20 mouse cellular contexts compared by ENCODE assay signal in the genomic region with DNA sequence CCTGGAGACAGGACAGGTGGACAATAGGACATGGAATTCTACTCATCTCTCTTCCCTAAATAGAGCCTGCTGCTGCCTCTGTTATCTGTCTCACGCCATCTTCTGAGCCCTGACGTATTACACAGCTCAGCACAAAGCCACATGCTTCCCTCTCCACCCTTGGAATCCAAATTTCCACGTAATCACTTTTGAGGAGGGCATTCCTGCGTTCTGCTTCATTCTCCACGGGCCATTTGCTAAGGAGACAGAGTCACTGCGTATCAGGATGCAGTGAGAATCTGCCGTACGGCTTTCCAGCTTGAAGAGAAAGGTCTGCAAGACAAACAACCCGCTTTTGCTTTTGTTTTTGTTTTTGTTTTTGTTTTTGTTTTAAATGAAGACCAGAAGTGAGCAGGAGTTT. TPM values are rescaled to one million over a fixed set of nuclear protein-coding genes. Genes with fewer than 3 reads are reported as not detected.
DNase-seq lines count a peak whose midpoint lies in the region; ATAC-seq and TF ChIP-seq lines count a peak whose summit lies in the region.
"Had no signal": no experiment of that assay in that cellular context is flagged by ENCODE, and none has a peak within 500 bp of the region (broad histone marks: within the 10 kb centered on the region; RNA-seq: fewer than 3 reads in every experiment).

No protein-coding gene starts in this region.

- H3K36me3 ChIP-seq in hindbrain, embryonic 13.5 days: no peaks in the 10 kb centered on the region
- no peaks in the 10 kb centered on the region for H3K36me3 ChIP-seq in hindbrain, embryonic 10.5 days
- H3K36me3 ChIP-seq in kidney, embryonic 14.5 days (ENCODE audit: control insufficient read depth, insufficient read depth, low read length): no peaks in the 10 kb centered on the region
- H3K36me3 ChIP-seq: heart, embryonic 12.5 days; limb, embryonic 15.5 days; midbrain, embryonic 15.5 days; stomach, embryonic 15.5 days had no signal

- no peak overlapping the region for H3K4me3 ChIP-seq in hindbrain, embryonic 13.5 days
- H3K4me3 ChIP-seq in hindbrain, embryonic 10.5 days: no peak overlapping the region
- H3K4me3 ChIP-seq in kidney, embryonic 14.5 days (ENCODE audit: low read length): no peak overlapping the region
- H3K4me3 ChIP-seq: heart, embryonic 12.5 days; limb, embryonic 15.5 days; midbrain, embryonic 15.5 days; stomach, embryonic 15.5 days had no signal

- no peak for ATAC-seq in hindbrain, embryonic 13.5 days (ENCODE audit: low FRiP score)
- no peak for ATAC-seq in kidney, embryonic 14.5 days (ENCODE audit: low FRiP score, low TSS enrichment)
- ATAC-seq: intestine, postnatal 0 days; liver, postnatal 0 days; midbrain, embryonic 15.5 days had no signal

- no peaks in the 10 kb centered on the region; the same call in 1 of the 2 replicates for H3K27me3 ChIP-seq in hindbrain, embryonic 13.5 days
- no peaks in the 10 kb centered on the region; the same call in 1 of the 2 replicates for H3K27me3 ChIP-seq in hindbrain, embryonic 10.5 days (ENCODE audit: insufficient read depth, poor library complexity, severe bottlenecking)
- no peaks in the 10 kb centered on the region for H3K27me3 ChIP-seq in kidney, embryonic 14.5 days (ENCODE audit: control insufficient read depth, insufficient read depth, low read length)
- H3K27me3 ChIP-seq: heart, embryonic 12.5 days; limb, embryonic 15.5 days; midbrain, embryonic 15.5 days; stomach, embryonic 15.5 days had no signal

- no peak for TF ChIP-seq POLR2A in brain, embryonic 14.5 days (IDR thresholded peaks at IDR 0.05; ENCODE audit: borderline replicate concordance, extremely low read depth, insufficient read depth, insufficient read length, poor library complexity, severe bottlenecking)

- no peak overlapping the region for H3K9ac ChIP-seq in hindbrain, embryonic 13.5 days
- no peak overlapping the region for H3K9ac ChIP-seq in kidney, embryonic 14.5 days (ENCODE audit: low read depth, low read length)
- H3K9ac ChIP-seq: heart, embryonic 12.5 days; limb, embryonic 15.5 days; liver, postnatal 0 days; midbrain, embryonic 15.5 days; stomach, embryonic 15.5 days had no signal

- H3K4me2 ChIP-seq in hindbrain, embryonic 13.5 days: no peak overlapping the region
- 0 out of 2 replicates have a peak overlapping the region, but pooled peaks have one; percentile 0 for H3K4me2 ChIP-seq in kidney, embryonic 14.5 days (replicated peaks; ENCODE audit: low read depth, low read length)
- H3K4me2 ChIP-seq: heart, embryonic 12.5 days; limb, embryonic 15.5 days; midbrain, embryonic 15.5 days; stomach, embryonic 15.5 days had no signal

- H3K4me1 ChIP-seq in hindbrain, embryonic 13.5 days (replicated peaks): peaks cover 11% of the 10 kb centered on the region
- H3K4me1 ChIP-seq in hindbrain, embryonic 10.5 days (replicated peaks): peaks cover 7% of the 10 kb centered on the region
- peaks cover 10% of the 10 kb centered on the region; the same call in 1 of the 2 replicates for H3K4me1 ChIP-seq in kidney, embryonic 14.5 days (ENCODE audit: control insufficient read depth, insufficient read depth, low read length)

- TF ChIP-seq CTCF in brain, embryonic 14.5 days (IDR thresholded peaks at IDR 0.05; ENCODE audit: borderline replicate concordance, extremely low read depth, insufficient read depth, insufficient read length): no peak

- 44% methylated on average over 9 of the region's 9 CpGs for WGBS in hindbrain, embryonic 13.5 days
- 59% methylated on average over 9 of the region's 9 CpGs for WGBS in hindbrain, embryonic 10.5 days
- WGBS in kidney, embryonic 14.5 days: 40% methylated on average over 9 of the region's 9 CpGs

- H3K27ac ChIP-seq in hindbrain, embryonic 13.5 days: peak overlapping the region; percentile 41; the same call in 1 of the 2 replicates
- H3K27ac ChIP-seq in hindbrain, embryonic 10.5 days: no peak overlapping the region
- no peak overlapping the region for H3K27ac ChIP-seq in kidney, embryonic 14.5 days (ENCODE audit: low read depth, low read length)
- H3K27ac ChIP-seq: limb, embryonic 15.5 days; midbrain, embryonic 15.5 days; stomach, embryonic 15.5 days had no signal

- H3K9me3 ChIP-seq in hindbrain, embryonic 13.5 days: no peaks in the 10 kb centered on the region
- no peaks in the 10 kb centered on the region for H3K9me3 ChIP-seq in hindbrain, embryonic 10.5 days
- H3K9me3 ChIP-seq in kidney, embryonic 14.5 days (ENCODE audit: control insufficient read depth, low read length): no peaks in the 10 kb centered on the region
- H3K9me3 ChIP-seq: heart, embryonic 12.5 days; limb, embryonic 15.5 days; midbrain, embryonic 15.5 days; stomach, embryonic 15.5 days had no signal

- no peak for DNase-seq in hindbrain, embryonic 10.5 days (ENCODE audit: low spot score)
- DNase-seq in brain, embryonic 14.5 days (ENCODE audit: low read depth): peak; percentile 2
- peak; percentile 24 for DNase-seq in retina, embryonic 14.5 days (ENCODE audit: low spot score)
- no peak for DNase-seq in urinary bladder, adult 2 months (ENCODE audit: low spot score)
- DNase-seq in cerebellum, postnatal 4 days (ENCODE audit: low spot score in 2 of 2): no peak
- DNase-seq: adrenal gland, postnatal 10 days; B cell, adult 2 months; cerebellum, adult 9-10 months; gastrocnemius, postnatal 25 days; heart, postnatal 36 days; liver, postnatal 0 days; right cerebral cortex, adult 18-20 months; thymus, postnatal 25 days had no signal

RNA-seq across cellular contexts. Expression of a gene that starts 53.5 kb away (rescaled TPM):
- polyA plus RNA-seq in hindbrain, embryonic 13.5 days (2015; fragmentation: Nextera tagmentation; extraction: Ambion mirVana): 14.8 and 16.1 TPM in 2 replicates
- polyA plus RNA-seq in hindbrain, embryonic 10.5 days (2016; fragmentation: Nextera tagmentation; extraction: Ambion mirVana): 10.4 and 11.7 TPM in 2 replicates
- polyA plus RNA-seq in brain, embryonic 14.5 days (2012; rRNA removed): 22.0 and 41.6 TPM in 2 replicates
- 17.1 and 19.2 TPM in 2 replicates for polyA plus RNA-seq in kidney, embryonic 14.5 days (2014; fragmentation: Nextera tagmentation; extraction: Ambion mirVana)
- polyA plus RNA-seq in urinary bladder, adult 2 months (2012; rRNA removed): 10.8 and 19.0 TPM in 2 replicates

Comparison
In these comparisons a context has a peak if more than half of its experiments do, and no peak if none do; other contexts are left out.
1. DNase-seq: peak in brain, embryonic 14.5 days (single experiment) and retina, embryonic 14.5 days (single experiment); none in hindbrain, embryonic 10.5 days (single experiment), urinary bladder, adult 2 months (single experiment) and cerebellum, postnatal 4 days (0 of 2).